Mouse (Mus musculus) left cerebral cortex, adult 6 months (tissue): Measurements from ENCODE around the gene Lekr1. TPM values are rescaled to one million over a fixed set of nuclear protein-coding genes. Genes with fewer than 3 reads are reported as not detected.

Experiments used
- long read RNA-seq, 2 experiments: library from polyadenylated mRNA; unstranded; transcript quantifications; one replicate each; pipeline ENCODE4 v2.0.0; 2019 to 2020
- polyA plus RNA-seq: library from polyadenylated mRNA; unstranded; fragments of <200 nt; fragmentation: Nextera tagmentation; gene quantifications from 2 replicates; pipeline ENCODE4 v1.2.3, GENCODE M21; 2021

The Lekr1 gene
- 3.4 and 3.5 TPM in 2 replicates for polyA plus RNA-seq
- long read RNA-seq, experiment 1, transcript Lekr1-201 (3 exons, 2,461 nt): major isoform, 9 of 17 reads
- long read RNA-seq, experiment 1, partial matches to known transcripts: 1 of 17 reads
- long read RNA-seq, experiment 1, other reads (novel, unspliced or antisense): 6 of 17 reads
- long read RNA-seq, experiment 2, partial matches to known transcripts: 0 of 4 reads
- long read RNA-seq, experiment 2, other reads (novel, unspliced or antisense): 2 of 4 reads

DNA sequence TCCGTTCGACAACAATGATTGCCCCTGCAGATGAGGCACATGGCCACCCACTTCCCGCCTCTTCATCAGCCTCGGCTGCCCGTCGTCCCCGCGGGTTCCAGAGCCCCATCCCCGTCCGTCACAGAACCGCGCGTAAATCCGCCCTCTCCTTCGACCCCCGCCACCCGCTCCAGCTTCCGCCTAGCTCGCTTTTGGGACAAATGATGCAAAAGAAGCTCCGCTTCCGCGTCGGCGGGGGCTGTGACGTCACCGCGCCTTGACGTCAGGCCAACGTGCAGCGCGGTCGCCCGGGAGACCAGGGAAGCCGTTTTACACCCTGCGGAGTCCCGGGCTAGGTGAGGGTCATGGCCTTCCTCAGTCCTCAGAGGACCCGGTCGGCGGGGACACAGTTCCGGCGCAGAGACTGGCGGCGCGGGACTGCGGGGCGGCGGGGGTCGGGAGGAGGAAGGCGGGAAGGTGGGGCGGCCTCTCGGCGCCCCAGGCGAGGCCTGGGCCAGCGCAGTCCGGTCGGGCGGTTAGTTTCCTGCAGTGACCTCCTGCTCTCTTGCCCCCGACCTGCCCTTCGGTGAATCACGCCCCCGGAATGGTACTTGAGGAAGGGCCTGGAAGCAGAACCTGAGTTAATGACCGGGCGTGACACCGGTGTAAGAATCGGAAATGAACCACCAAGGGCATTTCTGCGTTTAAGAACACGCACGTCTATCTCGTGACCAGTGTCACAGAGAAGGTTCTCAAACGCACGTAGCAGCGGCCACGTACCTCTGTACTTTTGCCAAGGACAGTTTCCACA, at the start of gene Lekr1:
TSS of gene Lekr1 (plus strand) at position 252 of the 790 bp plus-strand sequence.

Other genes starting within 250 kb of the Lekr1 start
- 8.1 and 10.4 TPM in 2 replicates for gene Tiparp, start 137.8 kb upstream of the Lekr1 start, polyA plus RNA-seq